Mouse (Mus musculus): ENCODE measurements around the gene Ldlrad3.

Gene Ldlrad3

GRCm38 (mm10) chr2:102185951-102186561 is at the start of gene Ldlrad3:
Gene Ldlrad3, minus strand, starts transcription at chr2:102186385.
- DNase-seq: peak; percentile 96

GRCm38 (mm10) chr2:102231470-102231869 is 45.3 kb upstream of the Ldlrad3 start:
- DNase-seq: no peak

- no peak for DNase-seq
These were observed 42.9 kb upstream of the Ldlrad3 start for GRCm38 (mm10) chr2:102229126-102229525.

DNA sequence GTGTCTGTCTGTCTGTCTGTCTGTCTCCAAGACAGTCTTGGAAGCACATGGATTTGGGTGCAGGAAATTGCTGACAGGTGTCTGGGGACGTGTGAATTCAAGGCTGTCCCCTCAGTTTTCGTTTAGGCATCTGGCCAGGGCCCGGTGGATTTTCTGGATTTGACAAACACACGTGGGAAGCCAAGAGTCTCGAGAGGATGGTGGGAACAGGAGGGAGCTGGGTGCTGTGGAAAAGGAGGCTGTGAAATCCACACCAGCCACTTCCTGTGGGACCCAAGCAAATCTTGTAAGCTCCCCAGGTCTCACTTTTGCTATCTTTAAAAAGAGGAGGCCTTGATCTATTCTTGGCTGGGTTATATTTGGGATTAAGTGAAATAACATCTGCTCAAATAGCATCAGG is 42.1 kb upstream of the Ldlrad3 start:
- no peak for DNase-seq

DNA sequence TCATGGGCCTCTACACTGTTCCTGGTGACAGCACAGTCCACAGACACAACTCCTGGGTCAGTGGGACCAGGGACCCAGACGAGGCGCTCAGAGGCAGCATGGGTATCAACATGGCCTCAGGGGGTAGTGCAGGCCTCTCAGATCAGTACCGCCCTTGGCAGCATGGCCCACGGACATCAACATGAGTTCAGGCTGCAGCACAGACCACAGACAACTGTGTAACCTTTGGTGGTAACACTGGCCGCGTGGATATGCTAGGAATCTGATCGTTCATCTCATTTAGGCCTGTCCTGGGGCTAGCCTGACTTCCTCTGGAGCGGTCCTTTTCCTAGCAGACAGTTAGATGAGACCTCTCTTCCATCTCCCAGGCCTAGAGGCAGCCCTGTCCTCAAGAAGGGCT is 41.7 kb upstream of the Ldlrad3 start:
- DNase-seq: no peak

DNA sequence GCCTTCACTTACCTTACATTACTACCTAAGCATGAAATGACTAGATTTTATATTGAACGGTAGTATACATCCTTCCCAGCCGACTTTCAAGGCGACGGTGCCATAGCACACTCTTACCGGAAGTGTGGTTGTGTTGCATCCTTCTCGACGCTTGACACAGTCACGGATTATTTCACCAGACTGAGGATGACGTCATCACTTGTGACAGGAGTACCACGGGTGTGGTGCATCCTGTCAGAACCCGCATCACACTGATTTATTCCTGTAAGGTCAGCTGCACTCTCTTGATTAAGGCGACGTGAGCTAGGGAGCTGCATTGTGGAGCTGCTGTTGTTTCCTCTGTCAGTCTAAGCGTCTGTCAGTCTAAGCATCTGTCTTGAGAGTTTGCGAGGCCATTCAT is 40.1 kb upstream of the Ldlrad3 start:
- no peak for DNase-seq

DNA sequence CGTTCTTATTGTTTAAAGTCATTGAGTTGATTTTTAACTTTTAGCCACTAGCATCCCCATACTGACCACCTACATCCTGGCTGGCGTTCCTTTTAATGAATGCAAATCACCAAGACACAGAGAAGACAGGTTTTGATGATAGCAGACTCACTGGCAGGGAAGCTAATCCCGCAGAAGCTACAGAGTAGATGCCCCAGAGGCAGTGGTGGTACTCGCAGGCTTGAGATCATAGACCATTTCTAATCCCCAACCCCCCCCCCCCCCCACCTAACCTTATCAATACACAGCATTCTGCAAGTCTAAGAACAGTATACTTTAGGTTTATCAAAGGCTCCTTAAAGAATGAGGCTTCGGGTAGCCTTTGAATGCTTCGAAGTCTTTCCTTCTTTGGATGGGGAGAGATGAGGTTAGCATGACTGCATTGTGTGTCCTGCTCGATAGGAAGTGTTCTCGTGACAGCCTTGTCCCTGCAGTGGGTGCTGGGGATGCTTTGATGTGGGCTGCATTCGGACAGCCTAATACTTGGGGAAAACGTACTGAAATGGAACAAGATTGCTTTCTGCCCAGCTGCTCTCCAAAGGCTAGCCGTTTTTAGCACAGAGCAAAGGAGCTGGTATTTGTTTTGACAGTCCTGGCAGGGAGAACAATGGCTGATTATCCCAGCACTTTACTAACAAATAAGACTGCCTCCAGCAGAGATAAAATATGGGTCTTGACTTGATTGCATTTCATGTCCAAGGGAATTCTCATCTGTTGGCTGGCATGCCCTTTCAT is 37.4 kb upstream of the Ldlrad3 start:
- no peak for DNase-seq

- DNase-seq: peak; percentile 12
These were observed 36.6 kb upstream of the Ldlrad3 start for GRCm38 (mm10) chr2:102222749-102223148.

DNA sequence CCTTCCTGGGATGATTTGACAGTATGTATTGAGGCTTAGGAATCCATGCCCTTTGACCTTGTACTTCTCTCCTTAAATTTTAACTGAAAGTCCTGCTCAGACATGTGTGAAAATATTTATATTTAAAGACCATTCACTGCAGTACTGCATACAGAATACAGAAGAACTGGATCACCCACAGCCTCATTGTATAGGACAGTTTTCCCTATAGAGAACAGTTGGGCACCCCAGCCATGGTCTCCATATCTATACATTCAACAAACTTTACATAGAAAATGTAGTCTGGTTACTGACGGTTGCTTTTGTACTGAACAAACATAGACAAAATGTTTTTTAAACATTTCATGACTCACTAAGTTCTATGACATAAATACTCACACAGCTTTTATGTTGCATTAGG is 30.6 kb upstream of the Ldlrad3 start:
- no peak for DNase-seq

DNA sequence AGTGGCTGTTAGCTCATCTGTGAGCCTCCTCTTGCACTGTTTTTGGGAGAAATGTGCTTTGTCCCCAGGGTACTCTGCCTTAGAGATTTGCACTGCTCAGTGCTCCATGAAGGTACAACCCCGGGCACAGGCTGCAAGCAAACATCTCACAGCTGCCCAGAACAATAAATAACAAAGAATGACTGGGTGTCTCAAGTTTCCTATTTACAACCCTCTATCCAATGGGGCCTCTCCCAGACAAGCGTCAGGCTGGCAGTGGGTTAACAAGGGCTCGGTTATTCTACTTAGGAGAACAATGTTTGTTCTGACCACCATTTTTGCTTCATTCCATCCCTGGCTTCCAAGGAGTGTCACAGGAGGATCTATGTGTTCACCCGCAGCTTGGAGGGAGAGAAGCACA is 25.9 kb upstream of the Ldlrad3 start:
- no peak for DNase-seq

GRCm38 (mm10) chr2:102205672-102206399 is 19.7 kb upstream of the Ldlrad3 start:
- no peak for DNase-seq

- DNase-seq: no peak
These were observed 17.3 kb upstream of the Ldlrad3 start for GRCm38 (mm10) chr2:102203478-102203877.

GRCm38 (mm10) chr2:102202211-102202770 is 16.1 kb upstream of the Ldlrad3 start:
- no peak for DNase-seq

DNA sequence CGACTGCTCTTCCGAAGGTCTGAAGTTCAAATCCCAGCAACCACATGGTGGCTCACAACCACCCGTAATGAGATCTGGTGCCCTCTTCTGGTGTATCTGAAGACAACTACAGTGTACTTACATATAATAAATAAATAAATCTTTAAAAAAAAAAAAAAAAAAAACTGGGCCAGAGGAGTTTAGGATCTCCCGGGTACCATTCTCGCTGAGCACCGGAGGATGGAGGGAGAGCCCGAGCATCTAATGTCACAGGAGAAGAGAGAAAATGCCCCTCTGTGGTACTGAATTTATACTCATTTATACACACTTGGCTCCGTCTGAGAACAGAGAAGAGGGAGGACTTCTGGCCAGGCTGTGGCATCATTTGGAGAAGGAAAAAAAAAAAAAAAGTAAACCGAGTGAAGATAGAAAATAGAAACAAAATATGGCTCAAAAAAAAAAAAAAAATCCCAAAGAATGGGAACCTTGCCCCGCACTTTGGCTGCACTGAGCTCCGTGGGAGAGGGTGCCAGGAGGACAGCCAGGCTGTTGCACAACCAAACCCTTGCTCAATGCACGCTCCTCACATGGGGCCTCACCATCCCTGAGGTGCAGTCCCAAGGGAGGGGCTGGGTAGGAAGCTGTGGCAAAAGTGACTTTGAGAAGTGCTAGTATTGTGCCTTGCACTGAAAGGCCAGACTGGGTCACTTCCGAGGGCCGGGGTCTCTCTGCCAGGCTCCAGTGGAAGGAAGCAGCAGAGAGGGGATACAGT is 15.2 kb upstream of the Ldlrad3 start:
- peak; percentile 54 for DNase-seq

DNA sequence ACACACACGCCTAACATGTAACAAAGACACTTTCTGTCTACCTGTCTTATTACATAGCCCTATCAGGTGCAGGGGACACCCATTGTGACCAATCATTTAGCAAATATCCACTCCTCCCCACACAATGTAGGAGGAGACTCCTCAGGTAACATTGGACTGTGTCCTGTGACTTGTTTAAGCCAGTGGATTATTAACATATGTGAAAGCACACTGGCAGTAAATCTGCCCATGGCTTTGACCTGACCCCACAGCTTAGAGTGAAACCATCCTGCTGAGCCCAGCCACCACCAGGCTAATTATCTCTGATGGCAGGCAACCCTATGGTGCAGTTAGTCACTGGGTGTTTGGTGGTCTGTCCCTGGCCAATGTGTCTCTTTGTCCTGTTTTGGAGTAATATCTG is 11.1 kb upstream of the Ldlrad3 start:
- peak; percentile 56 for DNase-seq

GRCm38 (mm10) chr2:102196709-102197108 is 10.5 kb upstream of the Ldlrad3 start:
- DNase-seq: no peak

- no peak for DNase-seq
These were observed 9.3 kb upstream of the Ldlrad3 start for GRCm38 (mm10) chr2:102195494-102195893.

GRCm38 (mm10) chr2:102194247-102194646 is 8.1 kb upstream of the Ldlrad3 start:
- DNase-seq: no peak

DNA sequence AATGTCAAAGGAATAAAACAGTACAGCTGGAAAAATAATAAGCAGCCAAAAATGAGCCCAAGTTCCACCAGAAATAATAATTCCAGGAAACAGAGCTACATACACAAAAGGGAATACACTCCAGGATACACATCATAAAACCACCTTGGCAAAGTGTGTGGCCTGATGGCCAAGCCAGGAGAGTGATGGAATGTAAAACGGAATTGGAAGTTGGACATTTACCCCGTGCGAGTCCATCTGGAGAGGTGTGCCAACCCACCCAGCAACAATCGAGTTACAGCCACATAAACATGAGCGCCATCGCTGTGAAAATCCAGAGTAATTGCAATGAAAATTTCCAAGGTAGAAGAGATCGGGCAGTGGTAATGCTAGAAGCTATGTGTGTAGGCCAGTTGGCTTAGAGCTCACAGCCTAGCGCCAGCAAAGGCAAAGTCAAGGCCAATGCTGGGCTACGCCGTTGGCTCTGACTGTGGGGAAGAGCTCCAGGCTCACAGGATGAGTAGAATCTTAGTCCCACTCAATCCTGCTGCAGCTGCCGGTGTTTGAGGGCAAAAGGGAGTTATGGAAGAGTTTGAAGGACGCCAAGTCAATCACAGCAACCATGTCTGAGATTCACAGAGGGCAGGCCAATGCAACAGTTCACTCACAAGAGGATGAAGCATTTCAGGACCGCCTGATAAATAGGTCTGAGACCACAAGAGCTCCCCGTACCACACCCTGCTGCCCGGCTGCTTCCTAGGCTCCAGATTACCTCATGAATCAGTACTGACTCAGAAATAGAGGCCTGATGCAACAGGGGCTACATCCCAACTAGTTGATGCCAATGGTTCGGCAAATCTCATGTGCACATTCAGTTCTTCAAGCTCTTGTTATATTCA is 7.0 kb upstream of the Ldlrad3 start:
- no peak for DNase-seq

- DNase-seq: no peak
These were observed 5.6 kb upstream of the Ldlrad3 start for GRCm38 (mm10) chr2:102191736-102192135.

- DNase-seq: no peak
These were observed 4.8 kb upstream of the Ldlrad3 start for GRCm38 (mm10) chr2:102190956-102191355.

Data from kidney, adult 18-20 months (tissue).